Mouse (Mus musculus) midbrain, postnatal 0 days (tissue): ENCODE measurements at regions not wholly inside any gene's neighbourhood (a gene's known extent, or its start where the extent isn't known, plus 50 kb on each side); places are given as distances from the start of the nearest gene placed in this dataset.

Experiments
- ATAC-seq: fragments of 200-750 bp; cut with Nextera tagmentation; 2 replicates; pipeline ENCODE4 v1.8.0; 2017; ENCODE audit warnings: moderate number of reproducible peaks, mild to moderate bottlenecking, moderate TSS enrichment, moderate library complexity; ENCODE audit not compliant: low FRiP score
- DNase-seq: peaks from one replicate; pipeline ENCODE4 v3.0.0-alpha.2; 2015; ENCODE audit warnings: low spot score
- H3K27ac ChIP-seq: fragments of 300-500 bp; sonication (generic); 2 replicates; pipeline ENCODE4 v1.5.1; 2014; ENCODE audit warnings: low read depth, mild to moderate bottlenecking, low read length, mixed read lengths
- H3K27me3 ChIP-seq: fragments of 300-500 bp; sonication (generic); 2 replicates; pipeline ENCODE4 v1.6.1; 2014; ENCODE audit warnings: low read length, control low read depth, mixed read lengths; ENCODE audit not compliant: insufficient read depth
- H3K36me3 ChIP-seq: fragments of 300-500 bp; sonication (generic); 2 replicates; pipeline ENCODE4 v1.6.1; 2014; ENCODE audit warnings: low read length, control low read depth, mixed read lengths; ENCODE audit not compliant: insufficient read depth
- H3K4me1 ChIP-seq: fragments of 300-500 bp; sonication (generic); 2 replicates; pipeline ENCODE4 v1.6.1; 2014; ENCODE audit warnings: mild to moderate bottlenecking, control low read depth, antibody characterized with exemption, low read length, mixed read lengths; ENCODE audit not compliant: insufficient read depth
- H3K4me2 ChIP-seq: fragments of 300-500 bp; sonication (generic); 2 replicates; pipeline ENCODE4 v1.6.1; 2014; ENCODE audit warnings: low read depth, mild to moderate bottlenecking, low read length, mixed read lengths; ENCODE audit not compliant: poor library complexity, severe bottlenecking
- H3K4me3 ChIP-seq: fragments of 300-500 bp; sonication (generic); 2 replicates; pipeline ENCODE4 v1.5.1; 2014; ENCODE audit warnings: low read depth, mild to moderate bottlenecking, low read length, moderate library complexity
- H3K9ac ChIP-seq: fragments of 300-500 bp; sonication (generic); replicated peaks from 2 replicates; pipeline ENCODE4 v1.6.1; 2014; ENCODE audit warnings: mild to moderate bottlenecking, low read length, moderate library complexity, mixed read lengths; ENCODE audit not compliant: poor library complexity, severe bottlenecking
- H3K9me3 ChIP-seq: fragments of 300-500 bp; sonication (generic); 2 replicates; pipeline ENCODE4 v1.6.1; 2016; ENCODE audit warnings: low read length, control low read depth
- CTCF ChIP-seq: IDR thresholded peaks from 2 replicates; pipeline ENCODE4 v1.5.1; 2016; ENCODE audit warnings: antibody characterized with exemption, mild to moderate bottlenecking
- WGBS: fragments of 180-500 bp; shearing (Covaris S2); extraction: QIAGEN DNeasy Blood & Tissue Kit; methylation state at CpG from one replicate; pipeline ENCODE4 v1.1.7; 2014; 5-methylcytosine and 5-hydroxymethylcytosine counted together

DNA sequence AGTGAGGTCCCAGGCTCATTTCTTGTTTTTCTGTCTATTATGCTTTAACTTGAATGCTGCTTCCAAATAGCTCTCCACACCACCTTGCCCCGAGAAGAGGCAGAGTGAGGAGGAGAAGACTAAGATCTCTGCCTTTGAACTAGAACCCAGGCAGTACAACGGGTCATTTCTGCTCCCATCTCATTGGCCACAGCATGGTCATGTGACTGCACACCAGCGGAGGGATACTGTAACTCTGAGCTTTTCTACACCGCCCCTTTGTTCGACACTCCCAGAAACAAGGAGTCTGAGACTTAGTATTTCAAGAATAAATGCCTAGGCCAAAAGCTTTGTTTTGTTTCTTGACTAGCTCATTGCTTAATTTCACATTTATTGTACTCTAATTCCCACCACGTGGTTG lies 230.5 kb upstream of the Habp2 start:
- ATAC-seq: no peak

DNA sequence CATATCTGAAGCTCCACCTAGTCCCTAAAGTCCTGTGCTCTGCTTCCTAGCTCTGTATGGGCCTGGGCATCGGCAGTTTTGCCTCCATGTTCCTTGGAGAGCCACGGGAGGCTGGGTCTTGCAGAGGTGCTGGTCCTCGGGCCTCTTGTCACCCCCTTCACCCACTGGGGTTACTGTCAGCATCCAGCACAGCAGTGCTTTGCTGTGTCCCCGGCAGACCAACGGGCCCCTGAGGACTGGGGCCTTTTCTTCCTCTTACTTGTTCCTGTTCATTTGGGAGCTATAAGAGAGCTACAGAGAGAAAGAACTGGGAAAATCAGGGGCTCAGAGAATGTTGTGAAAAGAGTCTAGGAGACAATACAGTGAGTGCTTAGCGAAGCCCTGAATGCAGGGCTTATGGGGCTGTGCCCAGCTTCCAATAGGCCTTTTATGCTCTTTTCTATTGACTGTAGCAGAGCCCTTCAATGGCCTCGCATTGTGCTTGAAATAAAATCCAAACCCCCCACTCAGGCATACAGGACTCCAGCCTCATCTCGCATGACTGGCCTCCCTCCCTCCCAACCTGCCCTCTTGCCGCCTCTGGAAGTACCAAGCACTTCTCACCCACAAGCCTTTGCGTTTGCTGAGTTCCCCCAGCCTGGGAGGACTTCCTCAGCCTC lies 224.9 kb upstream of the Habp2 start:
- peak; percentile 63 for DNase-seq
- Histone ChIP-seq H3K9me3 (no peaks in the 10 kb centered on the region), H3K4me1 (no peaks in the 10 kb centered on the region), H3K36me3 (no peaks in the 10 kb centered on the region), H3K27ac (peak overlapping the region; percentile 66), H3K9ac (no peak overlapping the region), H3K4me3 (no peak overlapping the region), H3K4me2 (no peak overlapping the region), H3K27me3 (no peaks in the 10 kb centered on the region)
- WGBS: 23% methylated on average over 10 of the region's 10 CpGs
- no peak for TF ChIP-seq CTCF
- ATAC-seq: peak; percentile 69

More for the DNA sequence above, 230.5 kb upstream of the Habp2 start:
- no peak for DNase-seq
- 83% methylated on average over 6 of the region's 6 CpGs for WGBS
- H3K27me3 ChIP-seq: no peaks in the 10 kb centered on the region
- no peak overlapping the region for H3K9ac ChIP-seq
- H3K27ac ChIP-seq: no peak overlapping the region
- no peaks in the 10 kb centered on the region for H3K9me3 ChIP-seq
- TF ChIP-seq CTCF: no peak
- no peak overlapping the region for H3K4me2 ChIP-seq
- H3K4me3 ChIP-seq: no peak overlapping the region
- H3K36me3 ChIP-seq: no peaks in the 10 kb centered on the region
- no peaks in the 10 kb centered on the region for H3K4me1 ChIP-seq

DNA sequence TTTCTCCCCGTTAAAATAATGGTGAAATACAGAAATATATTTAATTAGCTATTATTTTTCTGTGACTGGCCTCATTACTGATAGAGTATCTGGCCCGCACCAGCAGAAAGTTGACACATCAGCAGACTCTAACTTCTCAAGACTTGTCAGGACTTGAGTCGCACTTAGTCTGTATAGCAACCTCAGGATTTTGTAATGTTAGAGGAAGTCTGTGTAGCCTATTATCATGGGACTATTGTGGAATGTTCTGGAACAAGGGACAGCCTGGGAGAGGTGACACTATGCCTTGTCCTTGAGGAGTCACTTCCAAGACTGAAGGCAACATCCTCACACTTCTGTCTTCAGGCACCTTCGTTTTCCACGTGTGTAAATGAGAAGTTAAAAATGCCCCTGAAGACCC lies 223.8 kb upstream of the Habp2 start:
- no peaks in the 10 kb centered on the region for H3K27me3 ChIP-seq
- no peak for TF ChIP-seq CTCF
- no peak overlapping the region for H3K4me3 ChIP-seq
- no peak overlapping the region for H3K27ac ChIP-seq
- H3K4me2 ChIP-seq: no peak overlapping the region
- no peaks in the 10 kb centered on the region for H3K9me3 ChIP-seq
- no peaks in the 10 kb centered on the region for H3K36me3 ChIP-seq
- ATAC-seq (no peak), DNase-seq (no peak)
- no peak overlapping the region for H3K9ac ChIP-seq
- no peaks in the 10 kb centered on the region for H3K4me1 ChIP-seq
- whole genome bisulfite sequencing: 40% methylated on average over 5 of the region's 5 CpGs

DNA sequence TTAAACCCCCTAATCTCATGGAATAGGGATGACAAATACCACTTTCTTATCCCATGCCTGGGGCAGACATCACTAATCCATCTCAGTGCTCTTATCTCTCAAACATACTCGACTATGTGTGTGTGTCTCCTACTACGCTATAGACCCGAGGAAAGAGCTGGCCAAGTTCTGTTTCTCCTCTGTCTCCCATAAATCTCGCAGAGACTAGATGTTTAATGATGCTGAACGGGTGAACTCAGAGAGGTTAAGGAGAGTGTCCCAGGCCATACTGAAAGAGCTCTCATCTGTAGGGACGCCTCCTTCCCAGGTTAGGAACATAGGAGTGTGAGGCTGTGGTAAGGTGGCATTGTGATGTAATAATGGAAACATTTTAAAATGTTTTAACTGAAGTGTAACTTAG lies 221.2 kb upstream of the Habp2 start:
- no peaks in the 10 kb centered on the region for H3K36me3 ChIP-seq

DNA sequence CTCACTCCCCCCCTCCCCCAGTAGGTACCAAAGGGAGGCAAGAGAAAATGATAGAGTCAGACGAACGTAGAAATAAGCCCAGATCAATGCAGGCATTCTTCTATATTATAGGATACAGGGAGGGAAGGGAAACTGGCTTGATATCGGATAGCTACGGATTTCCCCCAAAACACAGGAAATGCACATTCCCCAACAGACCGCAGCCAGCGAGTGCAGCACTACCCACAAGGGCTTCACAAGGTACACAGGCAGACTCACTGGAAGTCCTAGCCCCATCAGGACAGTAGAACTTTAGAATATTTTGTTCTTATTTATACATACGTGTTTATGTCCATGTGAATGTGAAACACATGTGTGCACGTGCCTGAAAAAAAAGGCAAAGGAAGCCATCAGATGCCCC lies 218.8 kb upstream of the Habp2 start:
- TF ChIP-seq CTCF: no peak
- H3K4me2 ChIP-seq: no peak overlapping the region
- no peaks in the 10 kb centered on the region for H3K9me3 ChIP-seq
- WGBS: 87% methylated on average over 8 of the region's 8 CpGs
- no peak for DNase-seq
- no peaks in the 10 kb centered on the region for H3K4me1 ChIP-seq
- ATAC-seq: no peak
- H3K27ac ChIP-seq: no peak overlapping the region
- no peaks in the 10 kb centered on the region for H3K27me3 ChIP-seq
- H3K36me3 ChIP-seq: no peaks in the 10 kb centered on the region
- H3K9ac ChIP-seq: no peak overlapping the region
- H3K4me3 ChIP-seq: no peak overlapping the region

More for the DNA sequence above, 221.2 kb upstream of the Habp2 start:
- Histone ChIP-seq H3K9me3 (no peaks in the 10 kb centered on the region), H3K4me3 (no peak overlapping the region), H3K9ac (no peak overlapping the region), H3K4me2 (no peak overlapping the region), H3K27ac (no peak overlapping the region), H3K4me1 (no peaks in the 10 kb centered on the region), H3K27me3 (no peaks in the 10 kb centered on the region)
- WGBS: 74% methylated on average over 6 of the region's 6 CpGs
- TF ChIP-seq CTCF: no peak
- DNase-seq (no peak), ATAC-seq (no peak)

DNA sequence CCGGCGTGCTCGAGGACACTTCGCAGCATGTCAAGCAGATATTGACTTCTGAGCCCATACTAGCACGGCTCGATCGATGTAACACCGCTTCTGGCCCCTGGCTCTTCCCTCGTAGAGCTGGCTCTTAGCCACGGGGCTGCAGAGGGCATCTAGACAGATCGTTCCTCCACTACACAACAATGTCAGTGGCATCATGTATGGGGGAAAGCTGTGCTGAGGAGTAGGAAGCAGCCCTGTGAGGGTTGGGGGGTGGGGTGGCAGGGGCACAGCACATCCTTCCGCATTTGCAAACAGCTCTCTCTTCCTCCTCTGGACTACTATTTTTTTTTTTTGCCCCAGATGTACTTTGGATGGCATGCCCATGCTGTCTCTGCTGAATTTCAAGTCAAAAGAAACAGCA lies 218.1 kb upstream of the Habp2 start:
- no peak for ATAC-seq
- Histone ChIP-seq H3K4me1 (no peaks in the 10 kb centered on the region), H3K9me3 (no peaks in the 10 kb centered on the region), H3K36me3 (no peaks in the 10 kb centered on the region), H3K27ac (no peak overlapping the region), H3K9ac (no peak overlapping the region), H3K4me2 (0 out of 2 replicates have a peak overlapping the region, but pooled peaks have one; percentile 3), H3K27me3 (no peaks in the 10 kb centered on the region), H3K4me3 (no peak overlapping the region)
- WGBS: 43% methylated on average over 12 of the region's 12 CpGs
- DNase-seq: peak; percentile 10
- TF ChIP-seq CTCF: no peak
